Mouse (Mus musculus) limb, embryonic 15.5 days (tissue): ENCODE data around the gene Tac1. TPM values are rescaled to one million over a fixed set of nuclear protein-coding genes. Genes with fewer than 3 reads are reported as not detected.
"Not testable (repeated sequence)": the region's sequence is repeated elsewhere in the genome, so short reads cannot be mapped to it uniquely, and the experiment has no call there.

ENCODE experiments used
- ATAC-seq: fragments of 200-750 bp; cut with Nextera tagmentation; 2 replicates; pipeline ENCODE4 v1.8.0; 2017; ENCODE audit warnings: low read depth, moderate TSS enrichment; ENCODE audit not compliant: insufficient number of reproducible peaks, low FRiP score, low TSS enrichment
- H3K27ac ChIP-seq: fragments of 300-500 bp; sonication (generic); 2 replicates; pipeline ENCODE4 v1.5.1; 2015; ENCODE audit warnings: moderate library complexity, mild to moderate bottlenecking, inconsistent platforms
- H3K27me3 ChIP-seq: fragments of 300-500 bp; sonication (generic); 2 replicates; pipeline ENCODE4 v1.6.1; 2015; ENCODE audit warnings: inconsistent platforms
- H3K36me3 ChIP-seq: fragments of 300-500 bp; sonication (generic); 2 replicates; pipeline ENCODE4 v1.6.1; 2015; ENCODE audit warnings: inconsistent platforms
- H3K4me1 ChIP-seq: fragments of 300-500 bp; sonication (generic); 2 replicates; pipeline ENCODE4 v1.6.1; 2015; ENCODE audit warnings: inconsistent platforms
- H3K4me2 ChIP-seq: fragments of 300-500 bp; sonication (generic); 2 replicates; pipeline ENCODE4 v1.6.1; 2015; ENCODE audit warnings: mild to moderate bottlenecking, inconsistent platforms
- H3K4me3 ChIP-seq: fragments of 300-500 bp; sonication (generic); 2 replicates; pipeline ENCODE4 v1.5.1; 2015; ENCODE audit warnings: mild to moderate bottlenecking, inconsistent platforms
- H3K9ac ChIP-seq: fragments of 300-500 bp; sonication (generic); 2 replicates; pipeline ENCODE4 v1.6.1; 2015; ENCODE audit warnings: inconsistent platforms
- H3K9me3 ChIP-seq: fragments of 300-500 bp; sonication (generic); 2 replicates; pipeline ENCODE4 v1.6.1; 2016; ENCODE audit warnings: inconsistent platforms
- WGBS: fragments of 180-500 bp; shearing (Covaris S2); methylation state at CpG from one replicate; pipeline ENCODE4 v1.1.7; 2015; 5-methylcytosine and 5-hydroxymethylcytosine counted together
- polyA plus RNA-seq: library from polyadenylated mRNA; unstranded; fragments of >200 nt; fragmentation: Nextera tagmentation; extraction: Ambion mirVana; gene quantifications from 2 replicates; pipeline ENCODE4 v1.2.1, GENCODE M21; 2015

Gene Tac1
- 22.9 and 34.6 TPM in 2 replicates for polyA plus RNA-seq

- no peak for ATAC-seq
- Histone ChIP-seq H3K9ac (no peak within 1 kb of the TSS), H3K4me2 (peak within 1 kb of the TSS; percentile 70), H3K27me3 (peaks cover 39% of the 10 kb centered on the region), H3K9me3 (no peaks in the 10 kb centered on the region), H3K4me3 (peak within 1 kb of the TSS; percentile 38), H3K27ac (no peak within 1 kb of the TSS), H3K4me1 (peaks cover 24% of the 10 kb centered on the region), H3K36me3 (no peaks in the 10 kb centered on the region)
- 2% methylated on average over 37 of the region's 37 CpGs for WGBS
Measured at GRCm38 (mm10) chr6:7554829-7555391, at the start of gene Tac1. Tac1 (plus strand) TSS chr6:7554879.

GRCm38 (mm10) chr6:7543511-7543910, 11.2 kb upstream of the Tac1 start:
- H3K4me3 ChIP-seq, H3K36me3 ChIP-seq, H3K4me1 ChIP-seq, H3K9me3 ChIP-seq, H3K27me3 ChIP-seq, H3K4me2 ChIP-seq, H3K27ac ChIP-seq, ATAC-seq, H3K9ac ChIP-seq: not testable (repeated sequence)
- 89% methylated on average over 2 of the region's 2 CpGs for WGBS

GRCm38 (mm10) chr6:7555688-7556476, 1.2 kb downstream of the Tac1 start:
- H3K36me3 ChIP-seq, result no peaks in the 10 kb centered on the region
- H3K27ac ChIP-seq, result no peak overlapping the region
- H3K4me3 ChIP-seq, result peak overlapping the region; percentile 38
- no peak for ATAC-seq
- WGBS, result 2% methylated on average over 25 of the region's 25 CpGs
- peak overlapping the region; percentile 70 for H3K4me2 ChIP-seq
- no peaks in the 10 kb centered on the region for H3K9me3 ChIP-seq
- no peak overlapping the region for H3K9ac ChIP-seq
- peaks cover 24% of the 10 kb centered on the region for H3K4me1 ChIP-seq
- peaks cover 39% of the 10 kb centered on the region for H3K27me3 ChIP-seq

- no peaks in the 10 kb centered on the region for H3K36me3 ChIP-seq
- H3K4me1 ChIP-seq, result peaks cover 24% of the 10 kb centered on the region
- no peak overlapping the region for H3K4me3 ChIP-seq
- H3K4me2 ChIP-seq, result no peak overlapping the region
- H3K9me3 ChIP-seq, result no peaks in the 10 kb centered on the region
- no peak overlapping the region for H3K9ac ChIP-seq
- H3K27ac ChIP-seq, result no peak overlapping the region
- ATAC-seq, result no peak
- H3K27me3 ChIP-seq, result peaks cover 39% of the 10 kb centered on the region
Measured at GRCm38 (mm10) chr6:7558164-7558563, 3.5 kb downstream of the Tac1 start.

GRCm38 (mm10) chr6:7562524-7562923, 7.8 kb downstream of the Tac1 start:
- Histone ChIP-seq H3K27me3 (0 out of 2 replicates have a peak, but pooled peaks cover 3% of the 10 kb centered on the region), H3K27ac (no peak overlapping the region), H3K9ac (no peak overlapping the region), H3K4me3 (no peak overlapping the region), H3K4me2 (no peak overlapping the region), H3K9me3 (no peaks in the 10 kb centered on the region), H3K4me1 (peaks cover 3% of the 10 kb centered on the region; the same call in 1 of the 2 replicates), H3K36me3 (no peaks in the 10 kb centered on the region)
- 53% methylated on average over 6 of the region's 6 CpGs for WGBS
- ATAC-seq, result no peak

GRCm38 (mm10) chr6:7564537-7564936, 9.9 kb downstream of the Tac1 start:
- Histone ChIP-seq H3K9ac (no peak overlapping the region), H3K36me3 (no peaks in the 10 kb centered on the region), H3K27ac (no peak overlapping the region), H3K4me3 (no peak overlapping the region), H3K4me1 (no peaks in the 10 kb centered on the region), H3K4me2 (no peak overlapping the region), H3K9me3 (no peaks in the 10 kb centered on the region), H3K27me3 (no peaks in the 10 kb centered on the region)
- 72% methylated on average over 3 of the region's 3 CpGs for WGBS
- ATAC-seq, result no peak

GRCm38 (mm10) chr6:7571144-7571543, 16.5 kb downstream of the Tac1 start:
- H3K4me1 ChIP-seq, result no peaks in the 10 kb centered on the region
- no peaks in the 10 kb centered on the region for H3K36me3 ChIP-seq
- H3K4me2 ChIP-seq, result no peak overlapping the region
- no peak overlapping the region for H3K27ac ChIP-seq
- 58% methylated on average over 1 of the region's 1 CpGs for WGBS
- no peaks in the 10 kb centered on the region for H3K27me3 ChIP-seq
- H3K9ac ChIP-seq, result no peak overlapping the region
- no peak for ATAC-seq
- H3K4me3 ChIP-seq, result no peak overlapping the region
- H3K9me3 ChIP-seq, result no peaks in the 10 kb centered on the region

GRCm38 (mm10) chr6:7578031-7578430, 23.4 kb downstream of the Tac1 start:
- Histone ChIP-seq H3K4me2 (no peak overlapping the region), H3K9ac (no peak overlapping the region), H3K36me3 (no peaks in the 10 kb centered on the region), H3K4me3 (no peak overlapping the region), H3K4me1 (peaks cover 2% of the 10 kb centered on the region; the same call in 1 of the 2 replicates), H3K9me3 (no peaks in the 10 kb centered on the region), H3K27me3 (no peaks in the 10 kb centered on the region), H3K27ac (no peak overlapping the region)
- 29% methylated on average over 1 of the region's 1 CpGs for WGBS
- no peak for ATAC-seq

GRCm38 (mm10) chr6:7594445-7594844, 39.8 kb downstream of the Tac1 start:
- 87% methylated on average over 2 of the region's 2 CpGs for WGBS
- Histone ChIP-seq H3K4me2 (no peak overlapping the region), H3K9me3 (no peaks in the 10 kb centered on the region), H3K27me3 (no peaks in the 10 kb centered on the region), H3K36me3 (no peaks in the 10 kb centered on the region), H3K4me3 (no peak overlapping the region), H3K27ac (no peak overlapping the region), H3K9ac (no peak overlapping the region), H3K4me1 (no peaks in the 10 kb centered on the region)
- no peak for ATAC-seq

GRCm38 (mm10) chr6:7598416-7598815, 43.7 kb downstream of the Tac1 start:
- no peaks in the 10 kb centered on the region for H3K27me3 ChIP-seq
- no peaks in the 10 kb centered on the region for H3K9me3 ChIP-seq
- H3K4me3 ChIP-seq, result no peak overlapping the region
- no peak for ATAC-seq
- H3K27ac ChIP-seq, result no peak overlapping the region
- H3K36me3 ChIP-seq, result no peaks in the 10 kb centered on the region
- no peaks in the 10 kb centered on the region for H3K4me1 ChIP-seq
- 82% methylated on average over 5 of the region's 5 CpGs for WGBS
- H3K9ac ChIP-seq, result no peak overlapping the region
- H3K4me2 ChIP-seq, result no peak overlapping the region

GRCm38 (mm10) chr6:7600228-7600627, 45.5 kb downstream of the Tac1 start:
- no peak overlapping the region for H3K4me2 ChIP-seq
- H3K9me3 ChIP-seq, result no peaks in the 10 kb centered on the region
- H3K36me3 ChIP-seq, result no peaks in the 10 kb centered on the region

GRCm38 (mm10) chr6:7601353-7602094, 46.8 kb downstream of the Tac1 start:
- Histone ChIP-seq H3K4me2 (no peak overlapping the region), H3K4me3 (no peak overlapping the region), H3K9ac (no peak overlapping the region), H3K4me1 (no peaks in the 10 kb centered on the region), H3K27ac (no peak overlapping the region), H3K27me3 (no peaks in the 10 kb centered on the region), H3K36me3 (no peaks in the 10 kb centered on the region), H3K9me3 (no peaks in the 10 kb centered on the region)
- WGBS, result 89% methylated on average over 4 of the region's 4 CpGs
- ATAC-seq, result no peak

More at GRCm38 (mm10) chr6:7600228-7600627, 45.5 kb downstream of the Tac1 start:
- no peaks in the 10 kb centered on the region for H3K4me1 ChIP-seq
- H3K27me3 ChIP-seq, result no peaks in the 10 kb centered on the region
- ATAC-seq, result no peak
- H3K4me3 ChIP-seq, result no peak overlapping the region
- WGBS, result 27% methylated on average over 2 of the region's 2 CpGs
- no peak overlapping the region for H3K27ac ChIP-seq
- no peak overlapping the region for H3K9ac ChIP-seq
